Mouse (Mus musculus): ENCODE results near the gene Flrt1.

- TF ChIP-seq CTCF (IDR thresholded peaks at IDR 0.05; ENCODE audit: insufficient read depth, low read depth, low read length) (no peak), POLR2A (IDR thresholded peaks at IDR 0.05; ENCODE audit: insufficient read depth, low read depth, low read length) (no peak)
Observed at GRCm38 (mm10) chr19:7126209-7126608, 20.7 kb upstream of the Flrt1 start.

Measured in olfactory bulb, adult 2 months (tissue).